Mouse (Mus musculus) spleen, adult 12 weeks (tissue): ENCODE measurements around the gene Rrp9.

Source experiments
- DNase-seq: peaks from one replicate; pipeline ENCODE4 v3.0.0; 2022; ENCODE audit warnings: low spot score

Rrp9 gene

GRCm38 (mm10) chr9:106457163-106457559, 18.6 kb upstream of the Rrp9 start:
- DNase-seq = no peak

- no peak for DNase-seq
Measured at GRCm38 (mm10) chr9:106457920-106458319, 17.8 kb upstream of the Rrp9 start.

DNA sequence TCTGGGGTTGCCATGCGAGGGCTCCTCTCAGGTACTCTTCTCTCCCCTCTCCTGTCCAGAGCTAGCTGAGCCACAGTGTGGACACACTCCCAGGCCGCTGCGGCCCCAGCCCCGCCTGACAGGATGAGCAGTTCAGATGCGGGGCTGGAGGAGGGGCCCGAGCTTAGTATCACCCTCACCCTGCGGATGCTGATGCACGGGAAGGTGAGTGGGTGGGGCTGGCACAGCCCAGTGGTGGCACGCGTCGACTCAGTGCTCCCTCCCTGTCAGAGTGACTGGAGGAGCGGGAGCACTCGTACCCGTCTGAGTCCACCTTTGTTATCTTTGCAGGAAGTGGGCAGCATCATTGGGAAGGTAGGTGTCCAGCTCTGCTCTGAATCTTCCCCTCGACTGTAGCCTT, 15.8 kb upstream of the Rrp9 start:
- no peak for DNase-seq

- no peak for DNase-seq
Measured at GRCm38 (mm10) chr9:106460401-106461025, 15.2 kb upstream of the Rrp9 start.

- no peak for DNase-seq
Measured at GRCm38 (mm10) chr9:106461026-106461415, 14.7 kb upstream of the Rrp9 start.

GRCm38 (mm10) chr9:106461641-106462429, 13.9 kb upstream of the Rrp9 start:
- no peak for DNase-seq

DNA sequence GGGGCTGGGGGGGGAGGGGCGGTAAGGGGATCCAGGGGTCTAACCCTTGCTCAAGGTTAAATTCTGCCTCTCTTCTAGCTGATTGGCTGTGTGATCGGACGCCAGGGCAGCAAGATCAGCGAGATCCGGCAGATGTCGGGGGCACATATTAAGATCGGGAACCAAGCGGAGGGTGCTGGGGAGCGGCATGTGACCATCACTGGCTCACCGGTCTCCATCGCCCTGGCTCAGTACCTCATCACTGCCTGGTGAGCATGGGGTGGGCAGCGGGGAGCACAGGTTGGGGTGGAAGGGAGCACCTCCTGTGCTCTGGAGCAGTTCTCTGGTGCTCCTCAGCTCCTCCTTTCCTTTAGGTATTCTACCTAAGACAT, 13.3 kb upstream of the Rrp9 start:
- no peak for DNase-seq

DNA sequence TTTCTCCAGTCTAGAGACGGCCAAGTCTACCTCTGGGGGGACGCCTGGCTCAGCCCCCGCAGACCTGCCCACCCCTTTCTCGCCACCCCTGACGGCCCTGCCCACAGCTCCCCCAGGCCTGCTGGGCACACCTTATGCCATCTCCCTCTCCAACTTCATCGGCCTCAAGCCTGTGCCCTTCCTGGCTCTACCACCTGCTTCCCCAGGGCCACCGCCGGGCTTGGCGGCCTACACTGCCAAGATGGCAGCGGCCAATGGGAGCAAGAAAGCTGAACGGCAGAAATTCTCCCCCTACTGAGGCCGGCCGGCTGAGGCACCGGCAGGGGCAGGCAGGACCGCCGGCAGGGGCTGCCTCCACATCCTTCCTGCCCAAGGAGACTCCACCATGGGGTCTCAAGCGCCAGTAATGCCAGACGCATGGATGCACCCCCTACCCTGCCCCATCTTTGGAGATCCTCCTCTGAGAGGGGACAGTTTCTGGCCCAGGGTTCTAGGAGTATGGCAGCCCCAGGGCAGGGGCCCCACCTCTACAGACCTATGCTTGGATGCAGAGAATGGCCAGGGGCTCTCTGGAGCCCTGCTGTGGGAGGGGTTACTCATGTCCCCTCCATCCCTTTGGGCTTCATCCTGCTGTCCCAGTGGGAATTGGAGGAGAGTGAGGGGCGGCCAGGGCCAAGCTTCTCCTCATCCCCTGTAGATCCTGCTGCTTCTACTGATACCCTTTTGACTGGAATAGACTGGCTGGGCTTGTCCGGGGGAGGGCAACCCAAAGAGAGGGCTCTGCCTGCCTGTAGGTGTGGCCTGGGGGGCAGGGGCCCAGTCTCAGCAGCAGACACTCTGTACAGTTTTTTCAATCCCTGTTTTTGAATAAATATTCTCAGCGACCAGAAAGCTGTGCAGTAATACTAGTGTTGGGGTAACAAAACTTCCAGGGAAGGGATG, 12.4 kb upstream of the Rrp9 start:
- no peak for DNase-seq

DNA sequence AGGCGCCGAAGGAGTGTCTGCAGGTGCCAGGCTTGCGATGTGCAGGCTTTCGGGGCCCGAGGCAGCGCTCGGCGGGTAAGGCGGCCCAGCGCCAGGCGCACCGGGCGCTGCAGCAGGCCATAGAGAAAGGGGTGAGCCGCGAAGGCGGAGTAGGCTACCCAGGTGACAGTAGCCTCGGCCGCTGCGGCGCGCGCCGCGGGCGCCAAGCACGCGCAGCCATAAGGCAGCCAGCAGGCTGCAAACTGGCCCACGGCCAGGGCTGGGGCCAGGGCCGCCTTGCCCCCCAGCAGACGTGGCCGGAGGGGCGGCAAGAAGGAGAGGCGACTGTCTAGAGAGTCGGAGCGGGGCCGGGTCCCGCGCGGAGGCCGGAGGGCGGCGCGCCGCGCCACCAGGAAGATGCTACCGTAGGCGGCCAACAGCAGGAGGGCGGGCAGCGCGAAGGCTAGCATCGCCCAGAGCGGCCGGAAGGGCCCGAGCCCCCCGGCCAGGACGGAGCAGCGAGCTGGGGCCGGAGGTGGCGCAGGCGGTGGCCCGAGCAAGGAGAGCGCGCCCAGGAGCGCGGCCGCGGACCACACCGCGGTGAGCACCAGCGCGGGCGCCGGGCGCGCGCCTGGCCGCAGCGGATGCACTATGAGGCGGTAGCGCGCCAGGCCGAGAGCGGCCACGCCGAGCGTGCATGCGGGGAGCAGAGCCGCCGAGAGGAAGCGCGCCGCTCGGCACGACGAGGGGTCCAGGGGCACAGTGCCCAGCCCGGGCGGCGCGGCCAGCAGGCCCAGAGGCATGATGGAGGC, 10.8 kb upstream of the Rrp9 start:
- no peak for DNase-seq

DNA sequence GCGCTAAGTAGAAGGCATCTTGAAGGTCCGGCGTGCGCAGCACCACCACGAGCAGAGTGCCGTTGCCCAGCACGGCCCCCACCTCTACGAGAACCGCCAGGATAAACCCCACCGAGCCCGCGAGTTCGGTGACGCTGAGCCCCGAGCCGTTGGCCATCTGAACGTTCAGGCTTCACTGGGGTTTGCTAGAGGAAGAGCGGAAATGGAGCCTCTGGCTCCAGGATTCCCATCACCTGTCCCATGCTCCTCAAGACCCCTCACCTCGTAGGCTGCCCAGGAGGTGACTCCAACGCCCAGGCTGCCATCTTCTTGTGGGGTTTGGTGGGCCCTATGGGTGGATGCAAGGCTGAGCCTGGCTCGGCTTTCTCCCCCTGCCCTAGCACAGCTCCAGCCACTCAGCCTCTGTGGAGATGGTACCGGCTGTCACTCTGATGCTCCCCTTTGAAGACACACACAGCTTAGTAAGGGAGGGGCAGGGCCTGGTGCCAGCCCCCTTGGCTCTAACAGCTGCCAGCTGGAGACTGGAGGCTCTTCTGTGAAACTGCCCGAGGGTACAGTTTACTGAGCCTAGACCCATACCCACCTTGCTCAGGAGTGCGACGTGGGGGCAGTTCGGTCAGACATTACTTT, 10.1 kb upstream of the Rrp9 start, which contains the start of gene Gpr62:
Gene Gpr62, minus strand, starts transcription at position 368 of the 630 bp plus-strand sequence.
- DNase-seq = no peak

- DNase-seq = no peak
Measured at GRCm38 (mm10) chr9:106466721-106467120, 9.0 kb upstream of the Rrp9 start.

GRCm38 (mm10) chr9:106467746-106468145, 8.0 kb upstream of the Rrp9 start:
- no peak for DNase-seq

DNA sequence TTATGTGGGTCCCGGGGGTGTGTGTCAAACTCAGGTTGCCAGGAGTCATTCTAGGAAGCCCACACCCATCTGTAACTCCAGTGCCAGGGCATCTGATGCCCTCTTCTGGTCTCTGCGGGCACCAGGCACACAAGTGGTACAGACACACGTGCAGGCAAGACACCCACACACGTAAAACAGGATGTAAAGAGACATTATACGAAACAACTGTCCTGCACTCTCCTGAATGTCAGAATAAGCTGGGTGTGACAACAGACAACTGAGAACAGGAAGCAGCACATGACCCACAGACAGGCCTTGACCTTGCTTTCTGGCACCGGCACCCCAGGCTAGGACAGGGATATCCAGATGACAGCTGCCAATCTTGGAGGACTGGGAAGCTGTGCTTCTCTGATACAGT, 6.4 kb upstream of the Rrp9 start:
- DNase-seq = no peak

DNA sequence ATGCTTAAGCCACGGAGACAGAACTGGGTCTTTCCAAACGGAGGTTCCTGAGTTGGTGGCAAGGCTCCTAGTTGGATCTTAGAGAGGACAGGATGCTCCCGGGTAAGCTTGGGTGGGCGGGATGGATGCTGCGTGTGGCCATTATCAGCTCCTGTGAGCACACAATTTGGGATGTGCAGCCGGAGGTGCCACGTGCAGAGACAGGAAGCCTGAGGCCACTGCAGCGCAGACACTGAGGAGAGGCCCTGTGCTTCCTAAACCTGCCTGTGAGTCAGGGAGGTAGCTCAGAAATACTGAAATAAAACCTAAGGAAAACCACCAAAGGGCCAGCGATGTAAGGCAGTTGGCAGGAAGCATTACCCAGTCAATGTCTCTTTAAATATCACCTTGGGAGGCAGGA, 6.0 kb upstream of the Rrp9 start:
- no peak for DNase-seq

DNA sequence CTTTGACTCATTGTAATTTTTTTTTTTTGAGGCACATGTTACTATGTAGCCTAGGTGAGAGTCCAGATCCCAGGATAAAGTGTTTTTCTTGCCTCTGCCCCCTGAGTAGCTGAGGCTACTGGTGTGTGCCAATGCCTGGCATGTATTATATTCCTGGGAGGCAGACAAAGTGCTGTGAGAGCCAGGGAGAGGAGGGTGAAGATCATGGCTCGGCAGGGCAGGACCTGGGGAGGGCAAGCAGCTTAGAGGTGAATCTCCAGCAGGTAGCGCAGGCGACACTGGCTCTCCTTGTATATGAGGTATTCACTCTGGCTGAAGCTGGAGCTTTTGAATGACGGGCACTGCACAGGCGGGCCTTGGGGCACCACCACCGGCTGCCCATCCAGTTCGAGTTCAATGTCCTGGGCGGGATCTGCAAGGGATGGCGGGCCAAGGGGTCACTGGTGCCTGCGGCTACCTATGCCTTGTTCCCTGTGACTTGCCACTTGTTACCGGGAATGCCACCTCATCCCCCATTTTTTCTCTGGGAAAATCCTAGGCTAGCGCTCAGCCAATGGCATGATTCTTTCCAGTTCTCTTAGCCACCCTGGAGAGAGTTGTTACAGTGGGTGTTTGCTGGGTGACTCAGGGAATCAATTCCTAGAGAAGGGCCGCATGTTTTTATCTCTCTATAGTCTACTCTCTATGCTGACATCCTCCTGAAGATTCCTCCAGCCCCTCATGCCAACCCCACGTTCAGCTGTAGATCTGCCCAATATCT, 4.6 kb upstream of the Rrp9 start:
- DNase-seq = no peak

DNA sequence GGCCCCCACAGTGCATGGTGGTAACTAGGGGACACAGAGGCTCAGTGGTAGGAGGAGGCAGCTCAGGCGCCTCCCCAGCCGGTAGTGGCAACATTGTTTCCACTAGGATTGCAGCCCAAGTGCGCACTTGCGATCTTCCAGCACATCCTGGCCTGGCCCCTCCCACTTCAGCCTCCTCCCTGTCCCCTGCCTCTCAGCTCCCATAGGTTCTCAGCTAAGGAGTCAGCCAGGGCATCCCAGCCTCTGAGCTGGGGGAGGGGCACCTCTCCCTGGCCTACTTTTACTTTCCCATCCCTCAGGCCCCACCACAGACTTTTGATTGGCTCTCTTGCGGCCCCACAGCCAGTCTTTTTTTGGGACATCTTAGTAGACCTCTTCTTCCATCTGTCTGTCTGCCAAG, 3.9 kb upstream of the Rrp9 start:
- no peak for DNase-seq

DNA sequence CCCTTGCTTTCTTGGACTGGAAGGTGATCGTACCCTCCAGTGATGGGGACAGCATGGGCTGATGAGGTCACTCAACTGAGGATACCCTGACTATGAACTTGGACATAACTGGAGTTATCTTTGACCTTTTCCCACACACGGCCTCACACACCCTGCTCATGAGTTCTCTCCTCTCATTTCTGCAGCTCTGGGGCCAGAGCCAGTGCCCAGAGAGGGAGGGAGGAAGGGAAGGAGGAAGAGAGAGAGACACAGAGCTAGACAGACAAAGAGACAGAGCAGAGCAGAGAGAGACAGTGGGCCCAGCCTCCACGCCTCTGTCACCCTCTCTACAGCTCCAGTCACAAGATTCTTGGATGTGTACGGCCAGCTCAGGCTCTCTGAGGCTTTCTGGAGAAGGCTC, 3.4 kb upstream of the Rrp9 start:
- no peak for DNase-seq

GRCm38 (mm10) chr9:106473081-106473752, 2.5 kb upstream of the Rrp9 start:
- DNase-seq = no peak

- DNase-seq = no peak
Measured at GRCm38 (mm10) chr9:106473753-106474105, 2.0 kb upstream of the Rrp9 start.

GRCm38 (mm10) chr9:106474456-106474855, 1.3 kb upstream of the Rrp9 start:
- no peak for DNase-seq
